Mouse (Mus musculus): Measurements from ENCODE around the gene Emc10. TPM values are rescaled to one million over a fixed set of nuclear protein-coding genes. Genes with fewer than 3 reads are reported as not detected.

Gene Emc10
- polyA plus RNA-seq, 1 experiment from 2014 or later, result 98.8 TPM

GRCm38 (mm10) chr7:44532918-44533745 lies 36.8 kb upstream of the Emc10 start:
- Histone ChIP-seq H3K4me2 (no peak overlapping the region), H3K4me1 (no peaks in the 10 kb centered on the region), H3K27me3 (replicated peaks) (no peaks in the 10 kb centered on the region; the same call in 1 of the 2 replicates), H3K27ac (no peak overlapping the region), H3K9me3 (no peaks in the 10 kb centered on the region), H3K9ac (no peak overlapping the region), H3K4me3 (replicated peaks) (no peak overlapping the region), H3K36me3 (peaks cover 23% of the 10 kb centered on the region)
- WGBS, result 80% methylated on average over 29 of the region's 29 CpGs
- no peak for ATAC-seq (ENCODE audit: insufficient read depth, low FRiP score, low read depth)

- ATAC-seq (ENCODE audit: insufficient read depth, low FRiP score, low read depth), result no peak
- no peak within 1 kb of the TSS for H3K4me2 ChIP-seq
- no peak within 1 kb of the TSS for H3K9ac ChIP-seq
- WGBS, result 81% methylated on average over 4 of the region's 4 CpGs
- no peak within 1 kb of the TSS for H3K4me3 ChIP-seq (replicated peaks)
- H3K9me3 ChIP-seq, result no peaks in the 10 kb centered on the region
- no peaks in the 10 kb centered on the region; the same call in 1 of the 2 replicates for H3K27me3 ChIP-seq (replicated peaks)
- no peak within 1 kb of the TSS for H3K27ac ChIP-seq
- peaks cover 18% of the 10 kb centered on the region for H3K36me3 ChIP-seq
- H3K4me1 ChIP-seq, result no peaks in the 10 kb centered on the region; the same call in 1 of the 2 replicates
Observed at GRCm38 (mm10) chr7:44531946-44532732, 35.8 kb upstream of the Emc10 start, which contains the start of gene Spib. Gene Spib (minus strand): TSS chr7:44532071.

- no peak overlapping the region for H3K4me3 ChIP-seq (replicated peaks)
- no peak for ATAC-seq (ENCODE audit: insufficient read depth, low FRiP score, low read depth)
- H3K27me3 ChIP-seq (replicated peaks), result no peaks in the 10 kb centered on the region; the same call in 1 of the 2 replicates
- no peak overlapping the region for H3K4me2 ChIP-seq
- H3K27ac ChIP-seq, result no peak overlapping the region
- H3K9ac ChIP-seq, result no peak overlapping the region
- WGBS, result 38% methylated on average over 5 of the region's 5 CpGs
- H3K9me3 ChIP-seq, result no peaks in the 10 kb centered on the region
- no peaks in the 10 kb centered on the region; the same call in 1 of the 2 replicates for H3K4me1 ChIP-seq
- peaks cover 10% of the 10 kb centered on the region for H3K36me3 ChIP-seq
Observed at GRCm38 (mm10) chr7:44531207-44531606, 34.9 kb upstream of the Emc10 start.

- 80% methylated on average over 3 of the region's 3 CpGs for WGBS
- Histone ChIP-seq H3K27me3 (replicated peaks) (no peaks in the 10 kb centered on the region; the same call in 1 of the 2 replicates), H3K4me2 (no peak overlapping the region), H3K4me1 (peaks cover under 1% of the 10 kb centered on the region; the same call in 1 of the 2 replicates), H3K36me3 (peaks cover 10% of the 10 kb centered on the region), H3K27ac (no peak overlapping the region), H3K9me3 (no peaks in the 10 kb centered on the region), H3K4me3 (replicated peaks) (no peak overlapping the region), H3K9ac (no peak overlapping the region)
- no peak for ATAC-seq (ENCODE audit: insufficient read depth, low FRiP score, low read depth)
Observed at GRCm38 (mm10) chr7:44530507-44530906, 34.2 kb upstream of the Emc10 start.

GRCm38 (mm10) chr7:44529518-44529917 lies 33.2 kb upstream of the Emc10 start:
- Histone ChIP-seq H3K9me3 (no peaks in the 10 kb centered on the region), H3K27me3 (replicated peaks) (peaks cover 8% of the 10 kb centered on the region; the same call in 1 of the 2 replicates), H3K36me3 (peaks cover 10% of the 10 kb centered on the region), H3K4me3 (replicated peaks) (no peak overlapping the region), H3K27ac (no peak overlapping the region), H3K4me2 (no peak overlapping the region), H3K4me1 (peaks cover 10% of the 10 kb centered on the region), H3K9ac (no peak overlapping the region)
- ATAC-seq (ENCODE audit: insufficient read depth, low FRiP score, low read depth), result no peak
- 64% methylated on average over 5 of the region's 5 CpGs for WGBS

GRCm38 (mm10) chr7:44527483-44528398 lies 31.4 kb upstream of the Emc10 start:
- H3K4me3 ChIP-seq (replicated peaks), result peak overlapping the region; percentile 36
- H3K4me2 ChIP-seq, result peak overlapping the region; percentile 69
- 6% methylated on average over 40 of the region's 40 CpGs for WGBS
- peak overlapping the region; percentile 38; the same call in 1 of the 2 replicates for H3K9ac ChIP-seq
- H3K36me3 ChIP-seq, result 0 out of 2 replicates have a peak, but pooled peaks cover 1% of the 10 kb centered on the region
- H3K9me3 ChIP-seq, result no peaks in the 10 kb centered on the region
- no peak overlapping the region for H3K27ac ChIP-seq
- peaks cover 11% of the 10 kb centered on the region for H3K4me1 ChIP-seq
- H3K27me3 ChIP-seq (replicated peaks), result peaks cover 20% of the 10 kb centered on the region; the same call in 1 of the 2 replicates
- ATAC-seq (ENCODE audit: insufficient read depth, low FRiP score, low read depth), result peak; percentile 38; the same call in 1 of the 2 replicates

GRCm38 (mm10) chr7:44526414-44527154 lies 30.3 kb upstream of the Emc10 start:
- WGBS, result 87% methylated on average over 14 of the region's 14 CpGs
- H3K27me3 ChIP-seq (replicated peaks), result peaks cover 20% of the 10 kb centered on the region; the same call in 1 of the 2 replicates
- H3K36me3 ChIP-seq, result no peaks in the 10 kb centered on the region
- peaks cover 11% of the 10 kb centered on the region for H3K4me1 ChIP-seq
- H3K27ac ChIP-seq, result no peak overlapping the region
- no peak overlapping the region for H3K9ac ChIP-seq
- no peak overlapping the region for H3K4me3 ChIP-seq (replicated peaks)
- H3K4me2 ChIP-seq, result no peak overlapping the region
- H3K9me3 ChIP-seq, result no peaks in the 10 kb centered on the region
- ATAC-seq (ENCODE audit: insufficient read depth, low FRiP score, low read depth), result no peak

- 0 out of 2 replicates have a peak overlapping the region, but pooled peaks have one; percentile 5 for H3K4me3 ChIP-seq (replicated peaks)
- H3K9ac ChIP-seq, result no peak overlapping the region
- ATAC-seq (ENCODE audit: insufficient read depth, low FRiP score, low read depth), result no peak
- no peak overlapping the region for H3K27ac ChIP-seq
- H3K4me1 ChIP-seq, result peaks cover 11% of the 10 kb centered on the region
- H3K27me3 ChIP-seq (replicated peaks), result peaks cover 23% of the 10 kb centered on the region; the same call in 1 of the 2 replicates
- WGBS, result 17% methylated on average over 21 of the region's 22 CpGs
- peak overlapping the region; percentile 48 for H3K4me2 ChIP-seq
- H3K9me3 ChIP-seq, result no peaks in the 10 kb centered on the region
- no peaks in the 10 kb centered on the region for H3K36me3 ChIP-seq
Observed at GRCm38 (mm10) chr7:44525126-44525832, 28.9 kb upstream of the Emc10 start.

GRCm38 (mm10) chr7:44524502-44524901 lies 28.2 kb upstream of the Emc10 start, which contains the start of gene Mybpc2:
Gene Mybpc2 (minus strand): TSS chr7:44524656.
- H3K4me3 ChIP-seq (replicated peaks), result 0 out of 2 replicates have a peak within 1 kb of the TSS, but pooled peaks have one; percentile 5

GRCm38 (mm10) chr7:44523056-44523455 lies 26.7 kb upstream of the Emc10 start:
- Histone ChIP-seq H3K27ac (no peak overlapping the region), H3K9me3 (no peaks in the 10 kb centered on the region), H3K36me3 (no peaks in the 10 kb centered on the region), H3K4me3 (replicated peaks) (no peak overlapping the region), H3K27me3 (replicated peaks) (peaks cover 23% of the 10 kb centered on the region; the same call in 1 of the 2 replicates), H3K4me2 (no peak overlapping the region), H3K9ac (no peak overlapping the region), H3K4me1 (peaks cover 11% of the 10 kb centered on the region)
- no peak for ATAC-seq (ENCODE audit: insufficient read depth, low FRiP score, low read depth)
- WGBS, result 71% methylated on average over 2 of the region's 2 CpGs

More at GRCm38 (mm10) chr7:44524502-44524901, 28.2 kb upstream of the Emc10 start, which contains the start of gene Mybpc2:
- peaks cover 23% of the 10 kb centered on the region; the same call in 1 of the 2 replicates for H3K27me3 ChIP-seq (replicated peaks)
- H3K27ac ChIP-seq, result no peak within 1 kb of the TSS
- WGBS, result 31% methylated on average over 12 of the region's 12 CpGs
- ATAC-seq (ENCODE audit: insufficient read depth, low FRiP score, low read depth), result no peak
- no peaks in the 10 kb centered on the region for H3K36me3 ChIP-seq
- peaks cover 11% of the 10 kb centered on the region for H3K4me1 ChIP-seq
- H3K4me2 ChIP-seq, result peak within 1 kb of the TSS; percentile 48
- no peaks in the 10 kb centered on the region for H3K9me3 ChIP-seq
- no peak within 1 kb of the TSS for H3K9ac ChIP-seq
